Mouse (Mus musculus) kidney, postnatal 0 days (tissue): ENCODE measurements around the gene P2ry6. TPM values are rescaled to one million over a fixed set of nuclear protein-coding genes. Genes with fewer than 3 reads are reported as not detected.

Source experiments
- ATAC-seq: fragments of 200-750 bp; cut with Nextera tagmentation; replicated peaks from 2 replicates; pipeline ENCODE4 v1.8.0; 2017; ENCODE audit warnings: low read depth, moderate number of reproducible peaks, moderate TSS enrichment, moderate library complexity; ENCODE audit not compliant: low FRiP score
- DNase-seq: peaks from one replicate; pipeline ENCODE4 v3.0.0-alpha.2; 2016; ENCODE audit warnings: low spot score
- H3K27ac ChIP-seq: fragments of 300-500 bp; sonication (generic); 2 replicates; pipeline ENCODE4 v1.5.1; 2014; ENCODE audit warnings: mild to moderate bottlenecking
- H3K27me3 ChIP-seq: fragments of 300-500 bp; sonication (generic); 2 replicates; pipeline ENCODE4 v1.6.1; 2014; ENCODE audit warnings: low read length, mixed read lengths; ENCODE audit not compliant: insufficient read depth
- H3K36me3 ChIP-seq: fragments of 300-500 bp; sonication (generic); 2 replicates; pipeline ENCODE4 v1.6.1; 2014; ENCODE audit warnings: low read length, mixed read lengths; ENCODE audit not compliant: insufficient read depth
- H3K4me1 ChIP-seq: fragments of 300-500 bp; sonication (generic); replicated peaks from 2 replicates; pipeline ENCODE4 v1.6.1; 2014; ENCODE audit warnings: antibody characterized with exemption, low read length, mixed read lengths; ENCODE audit not compliant: insufficient read depth
- H3K4me2 ChIP-seq: fragments of 300-500 bp; sonication (generic); 2 replicates; pipeline ENCODE4 v1.6.1; 2014; ENCODE audit warnings: mild to moderate bottlenecking, low read length, moderate library complexity, mixed read lengths
- H3K4me3 ChIP-seq: fragments of 300-500 bp; sonication (generic); replicated peaks from 2 replicates; pipeline ENCODE4 v1.5.1; 2014; ENCODE audit warnings: low read depth, low read length
- H3K9ac ChIP-seq: fragments of 300-500 bp; sonication (generic); 2 replicates; pipeline ENCODE4 v1.6.1; 2014; ENCODE audit warnings: low read depth, low read length
- H3K9me3 ChIP-seq: fragments of 300-500 bp; sonication (generic); replicated peaks from 2 replicates; pipeline ENCODE4 v1.6.1; 2016; ENCODE audit warnings: low read length, inconsistent platforms, mixed read lengths
- CTCF ChIP-seq: IDR thresholded peaks from 2 replicates; pipeline ENCODE4 v1.5.1; 2016; ENCODE audit warnings: antibody characterized with exemption, low read depth, mild to moderate bottlenecking, moderate library complexity
- WGBS: fragments of 180-500 bp; shearing (Covaris S2); extraction: QIAGEN DNeasy Blood & Tissue Kit; methylation state at CpG from one replicate; pipeline ENCODE4 v1.1.7; 2014; 5-methylcytosine and 5-hydroxymethylcytosine counted together
- polyA plus RNA-seq: library from polyadenylated mRNA; unstranded; fragments of >200 nt; fragmentation: Nextera tagmentation; extraction: Ambion mirVana; gene quantifications from 2 replicates; pipeline ENCODE4 v1.2.1, GENCODE M21; 2015

The P2ry6 gene
- polyA plus RNA-seq, 1 experiment from 2014 or later: 5.0 TPM

GRCm38 (mm10) chr7:100931316-100931925, 43.0 kb downstream of the P2ry6 start:
- H3K4me3 ChIP-seq: peak overlapping the region; percentile 75
- H3K9me3 ChIP-seq: no peaks in the 10 kb centered on the region
- peaks cover 3% of the 10 kb centered on the region; the same call in 1 of the 2 replicates for H3K36me3 ChIP-seq
- H3K9ac ChIP-seq: peak overlapping the region; percentile 90
- TF ChIP-seq CTCF: no peak
- DNase-seq (no peak), ATAC-seq (peak; percentile 11; the same call in 1 of the 2 replicates)
- H3K27ac ChIP-seq: peak overlapping the region; percentile 97
- peaks cover 43% of the 10 kb centered on the region for H3K4me1 ChIP-seq
- under 1% methylated on average over 51 of the region's 73 CpGs for WGBS
- H3K27me3 ChIP-seq: no peaks in the 10 kb centered on the region
- H3K4me2 ChIP-seq: peak overlapping the region; percentile 87

GRCm38 (mm10) chr7:100930619-100931315, 43.7 kb downstream of the P2ry6 start:
- H3K9me3 ChIP-seq: no peaks in the 10 kb centered on the region
- H3K36me3 ChIP-seq: peaks cover 5% of the 10 kb centered on the region; the same call in 1 of the 2 replicates
- TF ChIP-seq CTCF: no peak
- 3% methylated on average over 53 of the region's 53 CpGs for WGBS
- peak overlapping the region; percentile 90 for H3K9ac ChIP-seq
- no peaks in the 10 kb centered on the region for H3K27me3 ChIP-seq
- peak; percentile 96 for DNase-seq
- H3K4me1 ChIP-seq: peaks cover 48% of the 10 kb centered on the region
- peak overlapping the region; percentile 97 for H3K27ac ChIP-seq
- peak overlapping the region; percentile 75 for H3K4me3 ChIP-seq
- H3K4me2 ChIP-seq: peak overlapping the region; percentile 87
- ATAC-seq: no peak

- Histone ChIP-seq H3K9me3 (no peaks in the 10 kb centered on the region), H3K36me3 (peaks cover 5% of the 10 kb centered on the region; the same call in 1 of the 2 replicates), H3K4me3 (peak overlapping the region; percentile 75), H3K4me2 (peak overlapping the region; percentile 87), H3K4me1 (peaks cover 55% of the 10 kb centered on the region), H3K27ac (peak overlapping the region; percentile 97; the same call in 1 of the 2 replicates), H3K9ac (peak overlapping the region; percentile 90), H3K27me3 (no peaks in the 10 kb centered on the region)
- no peak for ATAC-seq
- TF ChIP-seq CTCF: no peak
- DNase-seq: no peak
- WGBS: 44% methylated on average over 19 of the region's 19 CpGs
Observed at GRCm38 (mm10) chr7:100929639-100930303, 44.7 kb downstream of the P2ry6 start.

- peak overlapping the region; percentile 75 for H3K4me3 ChIP-seq
- TF ChIP-seq CTCF: no peak
- peaks cover 64% of the 10 kb centered on the region for H3K4me1 ChIP-seq
- H3K36me3 ChIP-seq: peaks cover 5% of the 10 kb centered on the region; the same call in 1 of the 2 replicates
- peak overlapping the region; percentile 62; the same call in 1 of the 2 replicates for H3K27ac ChIP-seq
- H3K27me3 ChIP-seq: no peaks in the 10 kb centered on the region
- H3K9me3 ChIP-seq: no peaks in the 10 kb centered on the region
- no peak for ATAC-seq
- 40% methylated on average over 9 of the region's 9 CpGs for WGBS
- peak overlapping the region; percentile 90 for H3K9ac ChIP-seq
- H3K4me2 ChIP-seq: peak overlapping the region; percentile 87
- DNase-seq: no peak
Observed at GRCm38 (mm10) chr7:100928456-100928855, 46.0 kb downstream of the P2ry6 start.

GRCm38 (mm10) chr7:100927287-100928000, 47.0 kb downstream of the P2ry6 start:
- H3K9ac ChIP-seq: peak overlapping the region; percentile 90
- peak overlapping the region; percentile 75 for H3K4me3 ChIP-seq
- DNase-seq: peak; percentile 75
- TF ChIP-seq CTCF: no peak
- peaks cover 8% of the 10 kb centered on the region; the same call in 1 of the 2 replicates for H3K36me3 ChIP-seq
- peak overlapping the region; percentile 62; the same call in 1 of the 2 replicates for H3K27ac ChIP-seq
- H3K4me2 ChIP-seq: peak overlapping the region; percentile 87
- peaks cover 74% of the 10 kb centered on the region for H3K4me1 ChIP-seq
- H3K9me3 ChIP-seq: no peaks in the 10 kb centered on the region
- 6% methylated on average over 7 of the region's 7 CpGs for WGBS
- ATAC-seq: no peak
- H3K27me3 ChIP-seq: no peaks in the 10 kb centered on the region
